Mouse (Mus musculus) heart, adult 2 months (tissue): Measurements from ENCODE around the gene Gpr132.

Experiments used
- CTCF ChIP-seq: fragments of 200-600 bp; IDR thresholded peaks from 2 replicates; pipeline ENCODE4 v1.8.1; 2022; ENCODE audit warnings: antibody characterized with exemption, mild to moderate bottlenecking, moderate library complexity
- EP300 ChIP-seq: fragments of 200-500 bp; IDR thresholded peaks from 2 replicates; pipeline ENCODE4 v1.6.1; 2011; ENCODE audit warnings: low read depth, low read length, control low read depth; ENCODE audit not compliant: insufficient read depth

DNA sequence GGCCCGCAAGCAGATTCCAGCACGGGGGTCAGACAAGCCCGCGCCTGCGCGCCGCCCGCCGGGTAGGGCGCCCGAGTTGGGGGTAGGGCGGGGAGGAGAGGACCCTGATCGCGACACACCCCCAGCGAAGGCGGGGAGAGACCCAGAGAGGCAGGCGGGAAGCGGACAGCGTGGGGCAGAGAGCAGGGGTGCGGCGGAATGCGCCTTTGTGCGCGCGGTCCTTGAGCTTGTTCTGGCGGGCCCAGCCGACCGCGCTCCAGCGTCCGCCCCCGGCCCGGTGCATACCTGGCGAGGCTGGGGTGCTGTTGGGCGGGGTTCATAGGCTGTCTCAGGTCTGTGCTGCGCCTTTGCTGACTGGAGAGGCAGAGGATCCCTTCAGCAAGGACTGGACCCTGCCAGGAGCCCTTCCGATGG, 9.6 kb upstream of the Gpr132 start:
- TF ChIP-seq CTCF (no peak), EP300 (no peak)
